Mouse (Mus musculus): ENCODE data around the gene Alkbh4. TPM values are rescaled to one million over a fixed set of nuclear protein-coding genes. Genes with fewer than 3 reads are reported as not detected.

The Alkbh4 gene
- polyA plus RNA-seq (2015; fragmentation: Nextera tagmentation; extraction: Ambion mirVana): 15.4 and 18.0 TPM in 2 replicates

- H3K27me3 ChIP-seq: no peaks in the 10 kb centered on the region
- peak within 1 kb of the TSS; percentile 73 for H3K4me2 ChIP-seq
- H3K9me3 ChIP-seq: no peaks in the 10 kb centered on the region
- peak within 1 kb of the TSS; percentile 72 for H3K4me3 ChIP-seq
- peak within 1 kb of the TSS; percentile 63 for H3K9ac ChIP-seq
- H3K36me3 ChIP-seq: peaks cover 25% of the 10 kb centered on the region
- under 1% methylated on average over 60 of the region's 60 CpGs for WGBS
- peak within 1 kb of the TSS; percentile 74 for H3K27ac ChIP-seq
- ATAC-seq (ENCODE audit: borderline replicate concordance, extremely low read depth, low FRiP score, low TSS enrichment): peak; percentile 94
- peaks cover 20% of the 10 kb centered on the region for H3K4me1 ChIP-seq
Observed at GRCm38 (mm10) chr5:136135571-136136291, at the start of gene Alkbh4, which contains the start of gene Lrwd1. Gene Alkbh4, plus strand, starts transcription at chr5:136136146. Gene Lrwd1, minus strand, starts transcription at chr5:136136074.

- WGBS: 84% methylated on average over 8 of the region's 8 CpGs
- no peak for ATAC-seq (ENCODE audit: borderline replicate concordance, extremely low read depth, low FRiP score, low TSS enrichment)
- no peaks in the 10 kb centered on the region for H3K36me3 ChIP-seq
Observed at GRCm38 (mm10) chr5:136086290-136086689, 49.7 kb upstream of the Alkbh4 start.

GRCm38 (mm10) chr5:136088821-136089575 is 46.9 kb upstream of the Alkbh4 start:
- Histone ChIP-seq H3K4me3 (no peak overlapping the region), H3K36me3 (no peaks in the 10 kb centered on the region), H3K9me3 (no peaks in the 10 kb centered on the region), H3K4me1 (peaks cover 16% of the 10 kb centered on the region), H3K4me2 (no peak overlapping the region), H3K27me3 (peaks cover 16% of the 10 kb centered on the region; the same call in 1 of the 2 replicates), H3K27ac (no peak overlapping the region), H3K9ac (no peak overlapping the region)
- 17% methylated on average over 14 of the region's 14 CpGs for WGBS
- no peak for ATAC-seq (ENCODE audit: borderline replicate concordance, extremely low read depth, low FRiP score, low TSS enrichment)

More at GRCm38 (mm10) chr5:136086290-136086689, 49.7 kb upstream of the Alkbh4 start:
- Histone ChIP-seq H3K9ac (no peak overlapping the region), H3K27me3 (peaks cover 17% of the 10 kb centered on the region; the same call in 1 of the 2 replicates), H3K27ac (no peak overlapping the region), H3K9me3 (no peaks in the 10 kb centered on the region), H3K4me2 (no peak overlapping the region), H3K4me3 (no peak overlapping the region), H3K4me1 (peaks cover 23% of the 10 kb centered on the region)

GRCm38 (mm10) chr5:136091927-136092326 is 44.0 kb upstream of the Alkbh4 start:
- Histone ChIP-seq H3K9me3 (no peaks in the 10 kb centered on the region), H3K4me3 (no peak overlapping the region), H3K36me3 (no peaks in the 10 kb centered on the region), H3K4me1 (no peaks in the 10 kb centered on the region), H3K9ac (no peak overlapping the region), H3K27me3 (no peaks in the 10 kb centered on the region; the same call in 1 of the 2 replicates), H3K4me2 (no peak overlapping the region), H3K27ac (no peak overlapping the region)
- ATAC-seq (ENCODE audit: borderline replicate concordance, extremely low read depth, low FRiP score, low TSS enrichment): no peak
- WGBS: 61% methylated on average over 5 of the region's 5 CpGs

- Histone ChIP-seq H3K9me3 (no peaks in the 10 kb centered on the region), H3K27me3 (no peaks in the 10 kb centered on the region), H3K4me3 (no peak overlapping the region), H3K36me3 (no peaks in the 10 kb centered on the region), H3K4me1 (no peaks in the 10 kb centered on the region), H3K9ac (no peak overlapping the region), H3K27ac (no peak overlapping the region), H3K4me2 (no peak overlapping the region)
- ATAC-seq (ENCODE audit: borderline replicate concordance, extremely low read depth, low FRiP score, low TSS enrichment): no peak
- WGBS: 60% methylated on average over 8 of the region's 8 CpGs
Observed at GRCm38 (mm10) chr5:136094249-136095010, 41.5 kb upstream of the Alkbh4 start.

GRCm38 (mm10) chr5:136095089-136095488 is 40.9 kb upstream of the Alkbh4 start:
- no peaks in the 10 kb centered on the region for H3K27me3 ChIP-seq
- no peak for ATAC-seq (ENCODE audit: borderline replicate concordance, extremely low read depth, low FRiP score, low TSS enrichment)

GRCm38 (mm10) chr5:136098536-136098935 is 37.4 kb upstream of the Alkbh4 start:
- Histone ChIP-seq H3K4me2 (no peak overlapping the region), H3K9ac (no peak overlapping the region), H3K4me3 (no peak overlapping the region), H3K27ac (no peak overlapping the region), H3K27me3 (no peaks in the 10 kb centered on the region; the same call in 1 of the 2 replicates), H3K36me3 (no peaks in the 10 kb centered on the region), H3K4me1 (peaks cover 9% of the 10 kb centered on the region), H3K9me3 (no peaks in the 10 kb centered on the region)
- no peak for ATAC-seq (ENCODE audit: borderline replicate concordance, extremely low read depth, low FRiP score, low TSS enrichment)
- WGBS: 67% methylated on average over 10 of the region's 10 CpGs

More at GRCm38 (mm10) chr5:136095089-136095488, 40.9 kb upstream of the Alkbh4 start:
- H3K9ac ChIP-seq: no peak overlapping the region
- H3K4me1 ChIP-seq: no peaks in the 10 kb centered on the region
- H3K27ac ChIP-seq: no peak overlapping the region
- WGBS: 61% methylated on average over 7 of the region's 7 CpGs
- H3K36me3 ChIP-seq: no peaks in the 10 kb centered on the region
- no peak overlapping the region for H3K4me3 ChIP-seq
- H3K4me2 ChIP-seq: no peak overlapping the region
- H3K9me3 ChIP-seq: no peaks in the 10 kb centered on the region

- Histone ChIP-seq H3K36me3 (no peaks in the 10 kb centered on the region), H3K4me1 (peaks cover 9% of the 10 kb centered on the region), H3K9ac (peak overlapping the region; percentile 31; the same call in 1 of the 2 replicates), H3K27me3 (no peaks in the 10 kb centered on the region; the same call in 1 of the 2 replicates), H3K9me3 (no peaks in the 10 kb centered on the region), H3K27ac (no peak overlapping the region), H3K4me2 (peak overlapping the region; percentile 73), H3K4me3 (peak overlapping the region; percentile 31)
- 6% methylated on average over 41 of the region's 41 CpGs for WGBS
- ATAC-seq (ENCODE audit: borderline replicate concordance, extremely low read depth, low FRiP score, low TSS enrichment): peak; percentile 78; the same call in 1 of the 2 replicates
Observed at GRCm38 (mm10) chr5:136102099-136102820, 33.7 kb upstream of the Alkbh4 start.

GRCm38 (mm10) chr5:136104511-136104910 is 31.4 kb upstream of the Alkbh4 start:
- Histone ChIP-seq H3K4me1 (peaks cover 9% of the 10 kb centered on the region), H3K27ac (no peak overlapping the region), H3K9me3 (no peaks in the 10 kb centered on the region), H3K4me2 (no peak overlapping the region), H3K36me3 (no peaks in the 10 kb centered on the region), H3K4me3 (no peak overlapping the region), H3K27me3 (no peaks in the 10 kb centered on the region; the same call in 1 of the 2 replicates), H3K9ac (no peak overlapping the region)
- 86% methylated on average over 5 of the region's 5 CpGs for WGBS
- no peak for ATAC-seq (ENCODE audit: borderline replicate concordance, extremely low read depth, low FRiP score, low TSS enrichment)

- H3K27me3 ChIP-seq: no peaks in the 10 kb centered on the region
- H3K9ac ChIP-seq: no peak overlapping the region
- no peak overlapping the region for H3K27ac ChIP-seq
- ATAC-seq (ENCODE audit: borderline replicate concordance, extremely low read depth, low FRiP score, low TSS enrichment): no peak
- H3K4me1 ChIP-seq: no peaks in the 10 kb centered on the region
- H3K4me2 ChIP-seq: no peak overlapping the region
- H3K36me3 ChIP-seq: no peaks in the 10 kb centered on the region
- WGBS: 38% methylated on average over 2 of the region's 2 CpGs
- H3K4me3 ChIP-seq: no peak overlapping the region
- no peaks in the 10 kb centered on the region for H3K9me3 ChIP-seq
Observed at GRCm38 (mm10) chr5:136108486-136108885, 27.5 kb upstream of the Alkbh4 start.

GRCm38 (mm10) chr5:136109042-136109441 is 26.9 kb upstream of the Alkbh4 start:
- 63% methylated on average over 3 of the region's 3 CpGs for WGBS
- no peak for ATAC-seq (ENCODE audit: borderline replicate concordance, extremely low read depth, low FRiP score, low TSS enrichment)
- no peak overlapping the region for H3K9ac ChIP-seq

More at GRCm38 (mm10) chr5:136109042-136109441, 26.9 kb upstream of the Alkbh4 start:
- Histone ChIP-seq H3K27me3 (no peaks in the 10 kb centered on the region), H3K4me2 (no peak overlapping the region), H3K4me3 (no peak overlapping the region), H3K27ac (no peak overlapping the region), H3K4me1 (no peaks in the 10 kb centered on the region), H3K36me3 (no peaks in the 10 kb centered on the region), H3K9me3 (no peaks in the 10 kb centered on the region)
